Mouse (Mus musculus) heart, adult 2 months (tissue): Measurements from ENCODE around the gene Hist1h2ba.

Source experiments
- CTCF ChIP-seq: fragments of 200-600 bp; IDR thresholded peaks from 2 replicates; pipeline ENCODE4 v1.8.1; 2022; ENCODE audit warnings: antibody characterized with exemption, mild to moderate bottlenecking, moderate library complexity
- EP300 ChIP-seq: fragments of 200-500 bp; IDR thresholded peaks from 2 replicates; pipeline ENCODE4 v1.6.1; 2011; ENCODE audit warnings: low read depth, low read length, control low read depth; ENCODE audit not compliant: insufficient read depth

- TF ChIP-seq CTCF (no peak), EP300 (no peak)
Observed at GRCm38 (mm10) chr13:23898242-23898641, 35.7 kb downstream of the Hist1h2ba start.
